Mouse (Mus musculus): ENCODE measurements around the gene 4930572O03Rik.
"Not testable (repeated sequence)": the region's sequence is repeated elsewhere in the genome, so short reads cannot be mapped to it uniquely, and the experiment has no call there.

DNA sequence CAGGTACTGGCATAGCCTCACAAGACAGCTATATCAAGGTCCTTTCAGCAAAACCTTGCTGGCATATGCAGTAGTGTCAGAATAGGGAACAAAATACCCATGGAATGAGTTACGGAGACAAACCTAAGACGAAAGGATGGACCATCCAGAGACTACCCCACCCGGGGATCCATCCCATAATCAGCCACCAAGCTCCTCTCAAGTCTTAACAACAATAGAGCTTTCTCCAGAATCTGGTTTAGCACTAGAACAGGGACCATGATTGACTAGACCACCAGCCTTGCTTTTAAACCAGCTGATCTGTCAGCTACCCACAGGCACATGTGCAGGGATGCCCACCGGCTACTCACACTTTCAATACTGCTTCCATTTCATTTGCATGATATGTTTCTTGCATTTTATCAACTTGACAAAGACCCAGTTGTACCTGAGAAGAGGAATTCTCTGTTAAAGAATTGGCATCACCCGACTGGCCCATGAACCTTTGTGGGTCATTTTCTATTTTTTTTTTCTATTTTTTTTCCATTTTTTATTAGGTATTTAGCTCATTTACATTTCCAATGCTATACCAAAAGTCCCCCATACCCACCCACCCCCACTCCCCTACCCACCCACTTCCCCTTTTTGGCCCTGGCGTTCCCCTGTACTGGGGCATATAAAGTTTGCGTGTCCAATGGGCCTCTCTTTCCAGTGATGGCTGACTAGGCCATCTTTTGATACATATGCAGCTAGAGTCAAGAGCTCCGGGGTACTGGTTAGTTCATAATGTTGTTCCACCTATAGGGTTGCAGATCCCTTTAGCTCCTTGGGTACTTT is 17.8 kb upstream of the 4930572O03Rik start:
- TF ChIP-seq MAX (IDR thresholded peaks at IDR 0.05); MYOD1 (IDR thresholded peaks at IDR 0.05; ENCODE audit: control insufficient read depth, insufficient read length, low read depth); CTCF (IDR thresholded peaks at IDR 0.05; ENCODE audit: control insufficient read depth, insufficient read depth, insufficient read length); MYOG (IDR thresholded peaks at IDR 0.05; ENCODE audit: control insufficient read depth, extremely low read depth, insufficient read length); FOSL1 (IDR thresholded peaks at IDR 0.05; ENCODE audit: insufficient read depth, low read length, poor library complexity, severe bottlenecking): not testable (repeated sequence)

All from C2C12 (cell line).